Comparison of ENCODE assay signal across 21 mouse cellular contexts in the genomic region with DNA sequence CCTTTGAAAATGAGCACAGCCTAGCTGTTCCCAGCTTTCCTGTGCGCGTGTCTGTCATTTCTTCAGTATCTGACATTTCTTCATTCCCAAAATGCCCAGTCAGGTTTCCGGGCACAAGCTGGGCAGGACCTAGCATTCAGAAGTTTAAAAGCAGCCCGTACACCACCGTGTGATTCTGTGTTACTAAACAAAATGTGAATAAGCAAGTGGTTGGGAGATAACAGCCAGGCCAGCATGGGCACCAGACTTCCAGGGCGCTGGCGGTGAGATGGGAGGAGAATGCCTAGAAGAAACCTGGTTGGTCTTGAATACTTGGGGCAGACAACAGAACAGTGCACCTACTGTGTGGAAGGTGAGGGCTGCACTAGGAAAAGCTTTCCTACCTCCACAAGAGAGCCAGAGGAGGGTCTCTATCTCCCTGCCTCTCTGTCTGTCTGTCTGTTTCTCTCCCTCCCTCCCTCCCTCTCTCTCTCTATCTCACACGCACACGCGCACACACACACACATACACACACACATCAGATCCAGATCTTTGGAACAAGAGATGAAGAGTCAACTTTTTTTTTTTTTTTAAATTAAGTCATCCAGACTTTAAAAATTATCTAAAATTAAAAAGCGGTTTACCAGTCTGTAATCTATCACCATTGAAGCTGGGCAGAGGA.
"Had no signal": no experiment of that assay in that cellular context is flagged by ENCODE, and none has a peak within 500 bp of the region (broad histone marks: within the 10 kb centered on the region; RNA-seq: fewer than 3 reads in every experiment).

No protein-coding gene starts in this region.

- H3K4me1 ChIP-seq: limb, embryonic 12.5 days; limb, embryonic 15.5 days; midbrain, embryonic 12.5 days; midbrain, embryonic 15.5 days; neural tube, embryonic 12.5 days; neural tube, embryonic 15.5 days had no signal

- H3K27me3 ChIP-seq: limb, embryonic 12.5 days; limb, embryonic 15.5 days; midbrain, embryonic 12.5 days; midbrain, embryonic 15.5 days; neural tube, embryonic 12.5 days; neural tube, embryonic 15.5 days had no signal

- H3K9ac ChIP-seq: limb, embryonic 12.5 days; limb, embryonic 15.5 days; midbrain, embryonic 12.5 days; midbrain, embryonic 15.5 days; neural tube, embryonic 12.5 days; neural tube, embryonic 15.5 days had no signal

- ATAC-seq: intestine, postnatal 0 days; midbrain, embryonic 15.5 days had no signal

- DNase-seq: layer of hippocampus, postnatal 36 days; lung, adult 2 months; right cerebral cortex, adult 18-20 months; right cerebral cortex, postnatal 14 days; right cerebral cortex, postnatal 4 days; thymus, adult 2 months; thymus, postnatal 14 days; thymus, postnatal 4 days had no signal

- H3K4me2 ChIP-seq: limb, embryonic 12.5 days; limb, embryonic 15.5 days; midbrain, embryonic 12.5 days; midbrain, embryonic 15.5 days; neural tube, embryonic 12.5 days; neural tube, embryonic 15.5 days had no signal

- H3K9me3 ChIP-seq: limb, embryonic 12.5 days; limb, embryonic 15.5 days; midbrain, embryonic 12.5 days; midbrain, embryonic 15.5 days; neural tube, embryonic 12.5 days; neural tube, embryonic 15.5 days had no signal

- H3K4me3 ChIP-seq: layer of hippocampus, adult 2 months; left cerebral cortex, adult 2 months; limb, embryonic 12.5 days; limb, embryonic 15.5 days; megakaryocyte, embryonic 14.5 days; midbrain, embryonic 12.5 days; midbrain, embryonic 15.5 days; neural tube, embryonic 12.5 days; neural tube, embryonic 15.5 days had no signal

- H3K27ac ChIP-seq: kidney, postnatal 0 days; layer of hippocampus, adult 2 months; left cerebral cortex, adult 2 months; limb, embryonic 12.5 days; limb, embryonic 15.5 days; macrophage; midbrain, embryonic 12.5 days; midbrain, embryonic 15.5 days; neural tube, embryonic 12.5 days; neural tube, embryonic 15.5 days; stomach, postnatal 0 days had no signal

- H3K36me3 ChIP-seq: limb, embryonic 12.5 days; limb, embryonic 15.5 days; midbrain, embryonic 12.5 days; midbrain, embryonic 15.5 days; neural tube, embryonic 12.5 days; neural tube, embryonic 15.5 days had no signal
